Mouse (Mus musculus): ENCODE data around the gene Ankfn1.

The Ankfn1 gene

DNA sequence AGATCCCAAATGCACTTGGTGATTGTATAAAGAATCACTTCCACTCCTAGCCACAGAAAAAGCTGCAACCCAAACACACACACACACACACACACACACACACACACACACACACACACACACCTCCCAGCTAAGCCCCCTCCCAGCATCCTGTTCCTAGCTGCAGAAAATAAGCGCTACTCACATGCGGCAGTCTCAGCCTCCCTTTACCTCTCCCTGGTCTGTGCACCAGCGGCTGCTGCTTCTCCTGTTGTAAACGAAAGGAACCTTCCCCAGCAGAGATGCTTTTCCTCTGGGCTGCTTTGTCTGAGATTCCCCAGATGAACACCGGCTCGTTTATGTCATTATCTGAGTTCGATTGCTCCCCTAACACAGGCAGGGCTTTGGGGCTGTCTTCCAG, at the start of gene Ankfn1:
Gene Ankfn1, minus strand, starts transcription at position 223 of the 400 bp plus-strand sequence.
- DNase-seq (ENCODE audit: low read depth, low spot score): no peak

DNA sequence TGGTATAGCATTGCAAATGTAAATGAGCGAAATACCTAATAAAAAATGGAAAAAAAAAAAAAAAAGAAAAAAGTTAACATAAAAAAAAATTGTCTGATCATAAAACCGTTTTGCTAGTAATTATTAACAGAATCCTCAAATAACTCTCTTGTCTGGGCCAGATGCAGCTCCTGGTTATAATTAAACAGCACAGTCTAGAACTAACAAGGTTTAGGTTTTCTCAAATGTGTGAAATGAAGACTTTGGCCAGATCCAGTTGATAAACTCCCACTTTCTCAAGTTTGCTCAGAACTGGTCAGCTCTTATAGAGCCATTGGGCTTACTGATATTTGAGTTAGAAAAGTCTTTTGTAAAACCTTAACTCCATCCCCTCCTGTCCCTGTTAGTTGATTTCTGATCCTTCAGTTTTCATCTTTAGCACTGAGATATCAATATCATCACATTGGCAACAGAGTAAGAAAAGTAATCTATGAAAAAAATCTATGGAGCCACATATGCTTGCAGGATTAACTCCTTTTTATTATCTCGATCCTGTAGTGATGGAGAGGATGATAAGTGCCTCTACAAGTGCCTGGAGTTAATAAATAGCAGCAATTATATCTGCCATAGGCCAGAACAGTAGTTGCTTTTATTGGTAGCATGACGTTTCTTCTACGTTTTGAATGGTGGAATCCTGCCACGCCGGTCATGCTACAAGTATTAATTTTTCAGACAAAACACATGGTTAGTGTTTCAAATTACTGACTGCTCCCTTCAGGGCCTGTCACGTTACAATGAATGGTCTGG, 46.4 kb upstream of the Ankfn1 start:
- no peak for DNase-seq (ENCODE audit: low read depth, low spot score)

DNA sequence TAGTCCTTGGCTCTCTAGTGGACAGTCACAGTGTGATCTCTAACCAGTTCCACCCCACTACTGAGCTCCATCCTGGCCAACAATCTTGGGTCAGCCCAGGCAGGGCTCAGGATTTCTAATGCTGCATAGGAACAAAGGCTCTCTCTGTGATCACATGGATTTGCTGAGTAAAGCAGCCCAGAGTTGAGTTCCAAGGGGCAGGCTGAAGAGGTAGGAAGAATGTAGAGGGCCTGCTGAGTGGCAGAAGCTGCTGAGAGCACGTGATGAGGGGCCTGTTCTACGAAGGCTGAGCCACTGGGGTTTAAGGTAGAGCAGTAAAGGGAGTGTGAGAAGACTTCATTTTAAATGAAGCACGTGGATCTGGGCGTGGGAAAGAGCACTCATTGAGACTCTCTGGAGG, 41.1 kb upstream of the Ankfn1 start:
- no peak for DNase-seq (ENCODE audit: low read depth, low spot score)

DNA sequence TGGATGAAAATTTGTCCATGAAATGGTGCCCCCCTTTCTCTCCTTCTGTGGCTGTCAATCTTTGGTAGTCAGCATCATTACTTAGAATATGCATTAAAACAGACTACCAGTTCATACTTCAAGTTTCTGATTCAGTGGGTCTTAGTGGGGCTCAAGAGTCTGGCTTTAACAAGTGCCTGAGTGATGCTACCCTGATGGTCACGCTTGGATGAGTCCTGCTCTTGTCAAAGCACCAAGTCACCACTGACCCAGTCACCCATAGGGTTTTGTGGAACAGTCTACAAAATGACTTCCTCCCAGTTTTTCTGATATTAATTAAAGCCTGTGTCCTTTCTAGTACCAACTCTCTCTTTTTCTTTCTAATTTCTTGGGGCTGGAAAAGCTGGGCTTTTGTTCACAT, 34.0 kb upstream of the Ankfn1 start:
- DNase-seq (ENCODE audit: low read depth, low spot score): no peak

DNA sequence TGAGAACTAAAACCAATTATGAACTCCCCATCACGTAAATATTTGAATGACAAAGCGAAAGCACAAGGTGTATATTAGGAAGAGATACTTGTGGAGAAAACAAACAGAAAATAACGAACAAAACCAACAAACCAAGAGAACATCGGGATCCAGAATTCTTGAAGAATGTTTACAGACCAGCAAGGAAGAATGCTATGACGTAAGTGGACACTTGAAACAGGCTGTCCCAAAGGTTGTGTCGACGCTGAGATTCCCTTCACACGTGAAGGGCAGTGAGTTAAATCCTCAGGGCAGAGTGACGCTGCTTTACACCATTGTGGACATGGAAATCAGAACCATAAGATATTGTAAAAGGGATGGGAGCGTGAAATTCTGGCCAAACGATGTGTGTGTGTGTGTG, 30.5 kb upstream of the Ankfn1 start:
- DNase-seq (ENCODE audit: low read depth, low spot score): no peak

DNA sequence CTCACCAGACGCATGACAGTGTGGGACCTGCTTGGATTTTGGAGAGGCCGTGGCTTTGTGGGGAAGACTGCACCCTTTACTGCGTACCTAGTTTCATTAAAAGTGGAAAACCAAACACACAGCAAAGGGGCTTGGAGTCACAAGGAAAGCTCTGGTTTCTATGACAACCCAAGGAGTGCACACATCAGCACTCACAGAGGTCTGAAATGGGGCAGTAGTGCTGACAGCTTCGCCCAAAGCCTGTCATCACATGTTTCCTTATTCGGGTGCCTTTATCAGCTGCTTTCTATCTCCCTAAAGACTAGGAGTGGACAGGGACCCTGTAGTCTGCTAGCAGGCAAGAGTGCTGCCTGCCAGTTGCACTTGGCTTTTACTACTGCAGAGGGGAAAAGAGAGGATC, 27.4 kb upstream of the Ankfn1 start:
- DNase-seq (ENCODE audit: low read depth, low spot score): no peak

DNA sequence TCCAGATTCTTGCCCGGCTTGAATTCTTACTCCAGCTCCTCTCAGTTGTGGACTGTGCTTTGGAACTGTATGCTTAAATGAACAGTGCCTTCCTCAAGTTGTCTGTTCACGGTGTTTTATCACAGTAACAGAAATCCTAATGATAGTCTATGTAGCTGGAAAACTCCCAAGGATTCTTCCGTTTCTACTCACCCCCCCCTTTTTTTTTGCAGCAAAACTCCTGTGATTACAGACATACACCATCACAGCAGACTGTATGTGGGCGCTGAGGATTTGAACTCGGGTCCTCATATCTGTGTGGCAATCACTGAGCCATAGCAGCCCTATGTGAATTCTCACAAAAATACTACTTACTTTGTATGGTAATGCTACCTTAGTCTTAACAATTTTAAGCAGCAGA, 26.5 kb upstream of the Ankfn1 start:
- DNase-seq (ENCODE audit: low read depth, low spot score): no peak

DNA sequence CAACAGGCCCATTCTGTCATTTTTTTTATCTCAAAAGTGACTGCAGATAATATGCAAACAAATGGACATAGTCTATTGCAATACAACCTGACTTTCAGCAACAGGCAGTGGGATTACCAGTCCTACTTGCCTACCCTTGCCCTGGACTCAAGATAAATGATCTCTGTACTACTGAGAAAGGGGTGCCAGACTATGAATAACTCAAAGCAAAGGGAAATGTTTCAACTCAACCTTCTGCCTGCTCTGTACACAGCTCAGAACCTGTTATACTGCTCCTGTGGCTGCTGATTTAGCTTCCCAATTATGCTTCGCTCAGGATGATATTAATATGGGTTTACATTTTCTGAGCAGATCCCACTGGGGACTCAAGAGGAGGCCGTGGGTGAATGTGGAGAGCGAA, 15.3 kb upstream of the Ankfn1 start:
- no peak for DNase-seq (ENCODE audit: low read depth, low spot score)

DNA sequence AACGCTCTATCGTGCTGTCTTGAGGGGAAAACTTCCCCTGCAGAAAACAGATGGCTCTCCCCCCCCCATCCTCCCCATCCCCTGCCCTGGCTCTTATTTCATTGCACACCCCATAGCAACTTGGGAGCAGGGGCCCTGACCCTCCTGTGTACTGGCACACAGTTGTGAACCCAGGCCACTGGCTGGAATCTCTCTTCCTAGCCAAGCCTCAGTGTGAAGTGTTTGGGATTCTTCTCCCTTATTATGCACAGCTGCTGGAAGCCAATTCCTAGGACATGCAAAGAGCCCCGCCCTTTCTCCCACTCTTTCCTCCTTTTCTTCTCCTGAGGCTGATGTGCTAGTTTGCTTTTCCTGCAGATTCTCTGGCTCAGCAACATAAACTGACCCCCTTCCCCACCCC, 1.4 kb downstream of the Ankfn1 start:
- DNase-seq (ENCODE audit: low read depth, low spot score): no peak

DNA sequence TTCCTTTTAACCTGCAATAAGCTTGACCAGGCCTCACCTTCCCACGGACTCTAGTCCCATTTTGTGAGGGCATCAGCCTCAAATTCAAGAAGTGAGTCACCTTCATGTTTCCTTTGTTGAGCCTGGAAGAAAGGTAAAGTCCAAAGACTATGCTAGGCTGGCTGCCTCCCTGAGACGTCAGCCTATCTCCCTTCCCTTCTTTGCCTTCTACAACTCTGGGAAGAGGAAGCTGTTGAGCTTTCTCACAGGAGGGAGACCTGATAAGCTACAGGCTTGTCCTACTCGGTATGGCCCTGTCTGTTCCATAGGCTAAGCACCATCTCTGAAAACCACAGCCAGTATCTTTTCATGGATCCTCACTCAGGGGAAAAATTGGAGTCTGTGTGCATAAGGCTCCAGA, 2.5 kb downstream of the Ankfn1 start:
- DNase-seq (ENCODE audit: low read depth, low spot score): no peak

DNA sequence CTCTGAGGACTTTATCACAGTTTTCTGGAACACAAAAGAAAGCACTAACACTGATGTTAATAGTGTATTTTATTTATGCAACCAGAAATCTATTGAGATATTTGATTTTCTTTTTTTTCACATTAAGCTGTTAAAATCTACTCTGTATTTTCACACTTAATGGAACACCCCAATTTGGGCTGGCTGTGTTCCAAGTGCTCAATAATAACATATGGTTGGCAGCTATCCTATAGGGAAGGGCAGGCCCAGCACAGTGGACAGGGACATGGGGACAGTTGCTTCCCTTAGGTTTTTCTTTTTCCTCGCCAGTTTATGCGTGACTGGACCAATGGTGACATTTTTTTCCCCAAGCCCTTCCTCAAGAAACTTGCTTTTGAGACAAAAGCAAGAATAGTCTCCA, 4.5 kb downstream of the Ankfn1 start:
- DNase-seq (ENCODE audit: low read depth, low spot score): no peak

DNA sequence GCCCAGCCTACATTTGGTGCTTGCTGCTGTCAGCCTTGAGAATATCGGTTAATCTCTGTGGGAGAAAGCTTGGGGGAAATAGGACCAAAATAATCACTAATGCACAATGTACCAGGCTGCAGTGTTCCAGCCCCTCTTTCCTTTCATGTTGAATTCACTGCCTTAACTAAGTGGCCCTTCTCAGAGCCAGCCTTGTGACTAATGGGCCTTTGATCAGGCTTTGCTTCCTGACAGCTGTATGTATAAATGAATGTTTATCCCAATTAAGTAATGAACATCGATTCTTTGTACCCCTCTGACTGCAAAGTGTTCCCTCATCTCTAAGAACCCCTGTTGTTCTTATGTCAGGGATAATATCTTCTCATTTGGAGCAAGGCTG, 11.7 kb downstream of the Ankfn1 start:
- no peak for DNase-seq (ENCODE audit: low read depth, low spot score)

DNA sequence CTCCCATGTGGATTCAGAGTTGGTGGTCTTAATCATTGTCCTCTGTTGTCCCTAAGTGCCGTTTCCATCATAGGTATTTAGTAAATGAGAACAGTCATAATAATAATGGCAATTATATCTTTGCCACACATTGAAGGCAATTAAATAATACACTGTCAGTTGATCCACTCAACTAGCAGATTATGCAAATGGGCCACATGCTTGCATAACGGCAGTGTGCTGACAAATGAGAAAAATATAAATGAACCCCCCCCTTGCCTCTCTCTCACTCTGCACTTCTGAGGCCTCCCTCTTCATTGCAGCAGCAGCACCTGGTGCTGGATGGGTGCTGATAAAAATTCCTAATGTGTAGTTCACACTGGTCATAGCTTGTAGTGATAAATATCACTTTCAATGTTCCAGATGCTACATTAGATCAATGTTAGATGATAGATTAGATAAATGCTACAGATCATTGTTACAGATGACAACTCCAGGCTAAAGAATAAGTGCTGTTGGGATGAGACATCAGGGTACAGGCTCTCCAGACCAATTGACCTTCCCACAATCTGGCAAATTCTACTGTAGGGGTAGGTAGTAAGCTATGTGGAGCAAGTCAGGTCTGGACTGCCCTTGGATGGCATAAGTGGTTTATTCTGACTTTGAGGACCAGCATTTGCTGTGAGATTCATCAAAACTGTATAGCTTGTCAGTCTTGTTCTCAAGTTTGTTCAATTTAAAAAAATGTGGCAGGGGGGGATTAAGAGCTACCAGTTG, 12.3 kb downstream of the Ankfn1 start:
- no peak for DNase-seq (ENCODE audit: low read depth, low spot score)

DNA sequence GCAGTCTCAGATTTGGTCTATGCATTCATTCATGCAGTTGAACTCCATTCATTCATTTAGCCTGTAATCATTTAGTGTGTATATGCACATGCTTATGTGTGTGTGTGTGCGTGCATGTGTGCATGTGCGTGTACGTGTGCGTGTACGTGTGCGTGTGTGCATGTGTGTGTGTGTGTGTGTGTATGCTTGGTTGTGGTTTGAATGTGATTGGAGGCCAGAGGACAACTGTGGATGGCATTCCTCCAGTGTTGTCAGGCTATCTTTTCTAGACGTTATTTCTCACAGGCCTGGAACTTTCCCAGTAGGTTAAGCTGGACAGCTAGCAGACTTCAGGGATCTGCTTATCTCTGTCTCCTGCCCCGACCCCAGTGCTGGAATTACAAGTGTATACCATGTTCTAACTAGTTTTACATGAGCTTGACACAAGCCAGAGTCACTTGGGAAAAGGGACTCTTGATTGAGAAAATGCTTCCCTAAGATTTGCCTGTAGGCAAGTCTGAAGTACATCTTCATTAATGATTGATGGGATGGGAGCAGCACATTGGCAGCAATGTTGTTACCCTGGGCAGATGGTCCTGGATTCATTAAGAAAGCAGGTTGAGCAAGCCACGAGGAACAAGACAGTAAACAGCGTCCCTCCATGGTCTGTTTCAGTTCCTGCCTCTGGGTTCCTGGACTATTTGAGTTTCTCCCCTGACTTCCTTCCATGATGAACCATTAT, 43.3 kb downstream of the Ankfn1 start:
- no peak for DNase-seq (ENCODE audit: low read depth, low spot score)

DNA sequence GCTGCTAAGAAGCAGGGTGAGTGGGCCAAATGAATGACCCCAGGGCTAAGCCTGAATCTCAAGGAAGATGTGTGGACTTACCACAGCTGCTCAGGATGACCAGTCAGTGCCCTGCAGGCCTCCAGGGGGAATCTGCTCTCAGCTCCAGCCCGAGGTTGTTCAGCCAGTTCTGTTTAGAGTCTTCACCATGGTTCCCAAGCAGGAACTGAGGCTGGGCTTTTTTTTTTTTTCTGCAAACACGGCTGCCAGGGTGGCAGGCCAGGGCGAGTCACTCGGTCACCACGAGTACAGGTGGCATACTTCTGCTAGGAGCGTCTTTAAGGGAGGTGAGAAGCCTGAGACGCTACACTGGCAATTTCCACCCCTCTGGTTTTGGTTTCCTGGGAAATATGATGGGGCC, 43.9 kb downstream of the Ankfn1 start:
- DNase-seq (ENCODE audit: low read depth, low spot score): no peak

DNA sequence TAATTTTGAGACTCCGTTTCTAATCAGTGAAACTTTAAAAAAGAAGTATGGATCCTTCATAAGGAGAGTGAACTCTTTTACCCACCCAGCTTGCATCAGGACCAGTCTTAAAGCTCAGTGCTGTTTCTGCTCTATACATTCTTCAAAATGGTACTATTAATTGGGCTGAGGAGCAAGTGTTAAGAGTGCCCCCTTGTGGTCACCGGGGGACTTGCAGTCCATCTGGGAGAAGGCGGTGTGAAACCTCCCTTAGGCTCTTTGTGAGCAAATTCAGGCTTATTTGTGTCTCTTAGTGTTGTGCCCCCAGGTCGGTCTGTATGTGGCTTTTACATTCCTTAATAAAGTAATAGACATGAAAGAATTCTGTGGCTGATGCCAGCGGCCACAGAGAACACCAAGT, 56.6 kb downstream of the Ankfn1 start:
- no peak for DNase-seq (ENCODE audit: low read depth, low spot score)

DNA sequence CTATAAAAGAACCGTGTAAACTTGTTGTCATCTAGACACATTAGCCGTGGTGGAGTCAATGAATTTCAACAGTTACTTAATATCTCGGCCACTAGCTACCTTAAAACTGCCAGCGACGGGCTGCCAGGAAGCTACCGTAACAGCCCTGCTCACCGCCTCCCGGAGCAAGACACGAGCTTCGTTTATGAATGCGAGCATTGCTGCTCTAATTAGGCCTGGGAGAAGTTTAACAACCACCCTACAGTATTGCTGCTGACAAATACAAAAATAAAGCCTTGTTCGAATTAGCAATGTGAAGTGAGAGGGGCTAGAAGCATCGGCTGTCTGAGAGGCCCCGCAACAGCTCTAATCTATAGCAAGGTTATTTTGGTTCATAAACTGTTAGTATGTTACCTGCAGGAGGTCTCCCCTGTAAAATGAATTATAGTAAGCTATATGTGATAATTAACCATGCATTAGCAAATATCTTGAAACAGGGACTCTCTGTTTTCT, 58.9 kb downstream of the Ankfn1 start:
- no peak for DNase-seq (ENCODE audit: low read depth, low spot score)

DNA sequence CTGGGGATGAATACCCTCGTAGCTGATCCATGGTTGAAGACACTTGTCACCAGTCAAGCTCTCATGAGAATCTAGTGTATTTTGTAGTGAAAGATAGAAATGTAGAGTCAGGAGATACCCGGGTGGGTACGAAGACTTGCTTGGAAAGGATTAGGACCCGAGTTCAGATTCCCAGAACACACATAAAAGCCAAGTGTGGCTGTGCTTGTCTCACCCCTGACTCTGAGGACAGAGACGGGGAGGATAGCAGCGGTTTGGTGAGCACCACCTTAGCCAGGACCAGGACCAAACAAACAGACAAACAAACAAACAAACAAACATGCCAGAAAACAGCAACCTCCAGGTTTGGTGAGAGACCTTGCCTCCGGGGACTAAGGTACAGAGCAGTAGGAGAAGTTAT, 61.1 kb downstream of the Ankfn1 start:
- no peak for DNase-seq (ENCODE audit: low read depth, low spot score)

DNA sequence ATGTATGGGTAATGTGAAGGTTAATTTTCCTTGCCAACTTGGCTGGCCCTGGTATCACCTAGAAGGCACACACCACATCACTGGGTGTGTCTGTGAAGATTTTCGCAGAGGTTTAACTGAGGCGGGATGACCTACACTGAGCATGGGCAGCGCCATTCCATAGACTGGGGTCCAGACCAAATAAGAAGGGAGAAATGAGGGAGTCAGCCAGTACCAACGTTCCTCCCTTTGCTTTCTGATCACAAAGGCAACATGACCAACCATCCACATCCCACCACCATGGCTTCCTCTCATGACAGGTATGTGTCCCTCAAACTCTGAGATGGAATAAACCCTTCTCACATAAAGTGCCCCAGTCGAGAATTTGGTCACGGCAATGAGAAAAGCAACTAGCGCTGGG, 68.9 kb downstream of the Ankfn1 start:
- DNase-seq (ENCODE audit: low read depth, low spot score): no peak

DNA sequence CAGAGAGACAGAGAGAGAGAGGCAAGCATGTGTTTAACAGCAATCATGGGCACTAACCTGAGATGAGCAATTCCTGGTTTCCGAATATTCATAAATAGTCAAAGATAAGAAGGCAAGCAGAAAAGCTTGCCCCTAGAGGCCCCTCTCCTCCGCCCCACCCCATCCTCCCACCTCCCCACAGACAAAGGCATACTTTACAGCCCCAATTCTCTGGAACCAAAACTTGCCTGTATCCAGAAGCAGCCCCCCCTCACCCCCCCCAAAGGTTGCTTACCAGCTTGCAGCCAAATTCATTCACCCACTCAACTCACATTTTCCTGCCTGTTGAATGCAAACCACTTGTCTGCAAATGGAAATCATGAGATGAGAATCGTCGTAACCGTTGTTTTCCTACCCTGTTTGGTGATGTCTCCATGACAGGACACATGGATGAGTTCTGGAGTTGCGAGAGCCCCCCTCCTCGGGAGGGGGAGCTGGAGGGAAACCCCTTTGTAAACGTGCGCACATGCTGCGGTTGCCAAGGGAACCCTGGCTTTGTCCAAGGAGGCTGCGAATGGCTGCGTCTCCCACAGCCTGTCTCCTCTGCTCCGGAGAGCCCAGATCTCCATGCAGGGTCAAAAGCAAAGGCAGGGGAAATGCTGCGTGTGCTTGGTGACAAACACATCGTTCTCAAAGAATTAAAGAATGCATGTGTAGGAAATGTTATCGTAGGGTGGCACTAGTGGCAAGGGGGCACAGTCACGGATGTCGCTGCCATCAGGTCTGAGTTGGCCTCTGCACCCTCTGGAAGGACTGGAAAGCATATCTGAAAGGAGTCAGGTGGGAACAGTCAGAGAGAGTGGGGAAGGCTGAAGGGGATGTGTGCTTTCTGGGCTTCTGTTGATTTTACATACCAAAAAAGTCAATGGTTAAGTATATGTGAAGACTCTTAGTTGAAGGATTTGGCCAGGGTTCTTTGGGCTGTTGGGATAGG, 80.7 kb downstream of the Ankfn1 start:
- no peak for DNase-seq (ENCODE audit: low read depth, low spot score)

DNA sequence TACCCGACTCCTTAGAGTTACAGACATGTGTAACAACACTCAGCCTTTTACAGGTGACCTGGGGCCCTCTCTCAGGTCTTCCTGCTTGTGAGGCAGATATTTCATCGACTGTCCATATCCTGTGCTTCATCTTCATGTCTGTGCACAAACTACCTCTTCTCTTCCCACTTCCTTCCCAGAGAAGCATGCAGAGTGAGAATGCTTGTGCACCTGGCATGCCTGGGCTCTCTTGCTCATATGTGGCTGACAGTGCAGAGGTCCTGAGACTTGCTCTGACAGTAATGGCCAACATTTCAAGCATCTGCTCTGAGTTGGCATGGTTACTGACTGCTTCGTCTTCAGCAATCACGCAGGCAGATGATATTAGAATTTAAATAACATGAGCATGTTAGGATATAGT, 83.8 kb downstream of the Ankfn1 start:
- DNase-seq (ENCODE audit: low read depth, low spot score): no peak
